ENCODE assay signal across 23 mouse cellular contexts in genomic region chr6:85209226-85209967, GRCm38 (mm10). TPM values are rescaled to one million over a fixed set of nuclear protein-coding genes. Genes with fewer than 3 reads are reported as not detected.
DNase-seq lines count a peak whose midpoint lies in the region; ATAC-seq and TF ChIP-seq lines count a peak whose summit lies in the region.
"Had no signal": no experiment of that assay in that cellular context is flagged by ENCODE, and none has a peak within 500 bp of the region (broad histone marks: within the 10 kb centered on the region; RNA-seq: fewer than 3 reads in every experiment).

No protein-coding gene starts in this region.

- peaks cover 29% of the 10 kb centered on the region for H3K4me1 ChIP-seq in forebrain, embryonic 13.5 days
- peaks cover 26% of the 10 kb centered on the region for H3K4me1 ChIP-seq in forebrain, embryonic 16.5 days (replicated peaks; ENCODE audit: control insufficient read depth, insufficient read depth, low read length)
- H3K4me1 ChIP-seq in midbrain, embryonic 14.5 days (ENCODE audit: control insufficient read depth, insufficient read depth, low read length), result no peaks in the 10 kb centered on the region
- H3K4me1 ChIP-seq in midbrain, embryonic 16.5 days (ENCODE audit: control insufficient read depth, insufficient read depth, low read length), result no peaks in the 10 kb centered on the region
- H3K4me1 ChIP-seq in embryonic fibroblast, embryonic 13.5 days (ENCODE audit: control insufficient read depth, insufficient read depth, low read length), result no peaks in the 10 kb centered on the region
- H3K4me1 ChIP-seq in thymus, adult 2 months (replicated peaks; ENCODE audit: control insufficient read depth, insufficient read depth, low read length), result no peaks in the 10 kb centered on the region

- H3K9ac ChIP-seq in forebrain, embryonic 13.5 days, result no peak overlapping the region
- H3K9ac ChIP-seq in forebrain, embryonic 16.5 days (replicated peaks; ENCODE audit: low read depth, low read length), result no peak overlapping the region
- H3K9ac ChIP-seq in midbrain, embryonic 14.5 days (replicated peaks; ENCODE audit: low read length), result no peak overlapping the region
- H3K9ac ChIP-seq in midbrain, embryonic 16.5 days (ENCODE audit: low read depth, low read length), result no peak overlapping the region
- H3K9ac ChIP-seq: forebrain, postnatal 0 days; limb, embryonic 15.5 days; neural tube, embryonic 13.5 days had no signal

- DNase-seq in midbrain, embryonic 14.5 days, result peak; percentile 8
- no peak for DNase-seq in spleen, postnatal 10 days (ENCODE audit: low spot score in 2 of 2)
- no peak for DNase-seq in thymus, adult 2 months
- DNase-seq: cerebellum, adult 8-10 months; forebrain, postnatal 0 days; heart, adult 11 months; heart, postnatal 4 days; lung, adult 18-20 months; lung, postnatal 4 days; thymus, postnatal 4 days had no signal

- peak overlapping the region; percentile 27; the same call in 1 of the 2 replicates for H3K27ac ChIP-seq in forebrain, embryonic 13.5 days
- no peak overlapping the region for H3K27ac ChIP-seq in forebrain, embryonic 16.5 days (ENCODE audit: low read length)
- no peak overlapping the region for H3K27ac ChIP-seq in midbrain, embryonic 14.5 days (replicated peaks; ENCODE audit: low read depth, low read length)
- H3K27ac ChIP-seq in midbrain, embryonic 16.5 days (ENCODE audit: low read length), result no peak overlapping the region
- H3K27ac ChIP-seq in embryonic fibroblast, embryonic 13.5 days (ENCODE audit: insufficient read depth, low read length), result no peak overlapping the region
- no peak overlapping the region for H3K27ac ChIP-seq in thymus, adult 2 months (ENCODE audit: control insufficient read depth, insufficient read depth, low read length)
- H3K27ac ChIP-seq: hindbrain, postnatal 0 days; limb, embryonic 15.5 days; midbrain, embryonic 10.5 days; neural tube, embryonic 13.5 days had no signal

- no peak for TF ChIP-seq POLR2A in embryonic fibroblast, embryonic 13.5 days (IDR thresholded peaks at IDR 0.05; ENCODE audit: low read depth, low read length)
- no peak for TF ChIP-seq POLR2A in thymus, adult 2 months (IDR thresholded peaks at IDR 0.05; ENCODE audit: control insufficient read depth, extremely low read depth, insufficient read depth, low read length, poor library complexity)

- TF ChIP-seq CTCF in embryonic fibroblast, embryonic 13.5 days (IDR thresholded peaks at IDR 0.05; ENCODE audit: borderline replicate concordance, insufficient read depth, low read length), result 0 out of 2 replicates have a peak, but pooled peaks have one; percentile 11
- no peak for TF ChIP-seq CTCF in thymus, adult 2 months (IDR thresholded peaks at IDR 0.05; ENCODE audit: borderline replicate concordance, control insufficient read depth, extremely low read depth, insufficient read depth, low read length, poor library complexity)

- no peak for ATAC-seq in forebrain, embryonic 13.5 days
- no peak for ATAC-seq in forebrain, embryonic 16.5 days
- ATAC-seq in midbrain, embryonic 14.5 days (ENCODE audit: low FRiP score, low TSS enrichment), result no peak
- no peak for ATAC-seq in midbrain, embryonic 16.5 days
- ATAC-seq: activated CD4-positive, CD25-positive, alpha-beta regulatory T cell, adult 4 months; forebrain, postnatal 0 days; hindbrain, postnatal 0 days; Patski had no signal

- H3K36me3 ChIP-seq in forebrain, embryonic 13.5 days (ENCODE audit: poor library complexity, severe bottlenecking), result peaks cover 17% of the 10 kb centered on the region; the same call in 1 of the 2 replicates
- H3K36me3 ChIP-seq in forebrain, embryonic 16.5 days (ENCODE audit: control insufficient read depth, insufficient read depth), result 0 out of 2 replicates have a peak, but pooled peaks cover 6% of the 10 kb centered on the region
- no peaks in the 10 kb centered on the region for H3K36me3 ChIP-seq in midbrain, embryonic 14.5 days (ENCODE audit: control insufficient read depth, insufficient read depth, low read length)
- H3K36me3 ChIP-seq in midbrain, embryonic 16.5 days (ENCODE audit: control insufficient read depth, insufficient read depth, low read length), result no peaks in the 10 kb centered on the region
- H3K36me3 ChIP-seq in thymus, adult 2 months (ENCODE audit: control insufficient read depth, insufficient read depth, low read length), result no peaks in the 10 kb centered on the region
- H3K36me3 ChIP-seq: limb, embryonic 15.5 days; midbrain, embryonic 10.5 days; neural tube, embryonic 13.5 days had no signal

- no peaks in the 10 kb centered on the region for H3K9me3 ChIP-seq in forebrain, embryonic 13.5 days (replicated peaks)
- H3K9me3 ChIP-seq in forebrain, embryonic 16.5 days (ENCODE audit: control insufficient read depth, low read length), result no peaks in the 10 kb centered on the region
- no peaks in the 10 kb centered on the region for H3K9me3 ChIP-seq in midbrain, embryonic 14.5 days (ENCODE audit: control insufficient read depth, low read length)
- no peaks in the 10 kb centered on the region for H3K9me3 ChIP-seq in midbrain, embryonic 16.5 days (replicated peaks; ENCODE audit: control insufficient read depth, low read length, poor library complexity, severe bottlenecking)
- H3K9me3 ChIP-seq: limb, embryonic 15.5 days; midbrain, embryonic 10.5 days; neural tube, embryonic 13.5 days had no signal

- no peak overlapping the region for H3K4me3 ChIP-seq in forebrain, embryonic 13.5 days
- H3K4me3 ChIP-seq in forebrain, embryonic 16.5 days (replicated peaks; ENCODE audit: low read length), result no peak overlapping the region
- no peak overlapping the region for H3K4me3 ChIP-seq in midbrain, embryonic 14.5 days (replicated peaks; ENCODE audit: low read depth, low read length)
- H3K4me3 ChIP-seq in midbrain, embryonic 16.5 days (ENCODE audit: low read depth, low read length), result no peak overlapping the region
- H3K4me3 ChIP-seq in embryonic fibroblast, embryonic 13.5 days (ENCODE audit: insufficient read depth, low read length), result no peak overlapping the region
- H3K4me3 ChIP-seq in thymus, adult 2 months (ENCODE audit: control insufficient read depth, insufficient read depth, low read length), result no peak overlapping the region
- H3K4me3 ChIP-seq: limb, embryonic 15.5 days; midbrain, embryonic 10.5 days; neural tube, embryonic 13.5 days had no signal

- H3K27me3 ChIP-seq in forebrain, embryonic 13.5 days, result no peaks in the 10 kb centered on the region
- no peaks in the 10 kb centered on the region for H3K27me3 ChIP-seq in forebrain, embryonic 16.5 days (replicated peaks; ENCODE audit: control insufficient read depth, insufficient read depth, low read length)
- H3K27me3 ChIP-seq in midbrain, embryonic 14.5 days (ENCODE audit: control insufficient read depth, insufficient read depth, low read length), result no peaks in the 10 kb centered on the region
- peaks cover 3% of the 10 kb centered on the region; the same call in 1 of the 2 replicates for H3K27me3 ChIP-seq in midbrain, embryonic 16.5 days (ENCODE audit: control insufficient read depth, insufficient read depth, low read depth, low read length)
- H3K27me3 ChIP-seq in thymus, adult 2 months (ENCODE audit: control insufficient read depth, insufficient read depth, low read length), result no peaks in the 10 kb centered on the region

- 77% methylated on average over 9 of the region's 9 CpGs for WGBS in forebrain, embryonic 13.5 days
- 67% methylated on average over 8 of the region's 9 CpGs for WGBS in forebrain, embryonic 16.5 days
- WGBS in midbrain, embryonic 14.5 days, result 80% methylated on average over 9 of the region's 9 CpGs
- WGBS in midbrain, embryonic 16.5 days, result 83% methylated on average over 9 of the region's 9 CpGs
- 86% methylated on average over 9 of the region's 9 CpGs for WGBS in thymus, adult 2 months

- H3K4me2 ChIP-seq in forebrain, embryonic 13.5 days, result no peak overlapping the region
- H3K4me2 ChIP-seq in forebrain, embryonic 16.5 days (ENCODE audit: low read length), result no peak overlapping the region
- no peak overlapping the region for H3K4me2 ChIP-seq in midbrain, embryonic 14.5 days (ENCODE audit: low read length)
- H3K4me2 ChIP-seq in midbrain, embryonic 16.5 days (ENCODE audit: low read length), result no peak overlapping the region
- H3K4me2 ChIP-seq: limb, embryonic 15.5 days; neural tube, embryonic 13.5 days had no signal

RNA-seq across cellular contexts. Expression of gene Emx1, which starts 22.2 kb away (rescaled TPM):
- 77.6 and 83.4 TPM in 2 replicates for polyA plus RNA-seq in forebrain, embryonic 13.5 days (2015; fragmentation: Nextera tagmentation; extraction: Ambion mirVana)
- 57.5 and 59.7 TPM in 2 replicates for polyA plus RNA-seq in forebrain, embryonic 16.5 days (2015; fragmentation: Nextera tagmentation; extraction: Ambion mirVana)
- 1.1 and 1.6 TPM in 2 replicates for polyA plus RNA-seq in midbrain, embryonic 14.5 days (2014; fragmentation: Nextera tagmentation; extraction: Ambion mirVana)
- polyA plus RNA-seq in midbrain, embryonic 16.5 days (2015; fragmentation: Nextera tagmentation; extraction: Ambion mirVana), result 0.75 and 1.2 TPM in 2 replicates
- not detected in 2 replicates for polyA plus RNA-seq in embryonic fibroblast, embryonic 13.5 days (2011; ENCODE audit: insufficient read length, low read depth, missing spikeins)
- 0.23 and 0.40 TPM in 2 replicates for polyA plus RNA-seq in thymus, adult 2 months (2012; rRNA removed)
- polyA plus RNA-seq: activated CD4-positive, CD25-positive, alpha-beta regulatory T cell, adult 4 months; C2C12; heart, embryonic 14.5 days; large intestine, adult 2 months; neural tube, embryonic 13.5 days; Patski had no signal

Comparison
In these comparisons a context has a peak if more than half of its experiments do, and no peak if none do; other contexts are left out.
1. RNA of gene Emx1, which starts 22.2 kb away (polyA plus RNA-seq): 77.6 to 83.4 TPM in forebrain, embryonic 13.5 days and 57.5 to 59.7 TPM in forebrain, embryonic 16.5 days; 0.75 to 1.2 TPM in midbrain, embryonic 16.5 days, 1.1 to 1.6 TPM in midbrain, embryonic 14.5 days, 0.23 to 0.40 TPM in thymus, adult 2 months and not detected in embryonic fibroblast, embryonic 13.5 days; every median in the first group is over 10 times any median in the second.